Mouse (Mus musculus) spleen, adult 2 months (tissue): ENCODE results near the gene Jade1. TPM values are rescaled to one million over a fixed set of nuclear protein-coding genes. Genes with fewer than 3 reads are reported as not detected.
A peak's percentile ranks its signal among the peaks of the same experiment; 100 is the strongest.

Experiments used
- DNase-seq, 2 experiments: peaks; one replicate each; pipeline versions ENCODE4 v3.0.0 to v3.0.0-alpha.2; 2012 to 2021; ENCODE audit warnings: low spot score in 2 of 2, low read depth in 1 of 2
- H3K27ac ChIP-seq: fragments of 200-500 bp; 2 replicates; pipeline ENCODE4 v1.5.1; 2012; ENCODE audit warnings: low read length, inconsistent platforms; ENCODE audit not compliant: insufficient read depth
- H3K27me3 ChIP-seq: fragments of 200-500 bp; 2 replicates; pipeline ENCODE4 v1.6.1; 2012; ENCODE audit warnings: mild to moderate bottlenecking, moderate library complexity, low read length, inconsistent platforms; ENCODE audit not compliant: control insufficient read depth, insufficient read depth
- H3K36me3 ChIP-seq: fragments of 200-500 bp; 2 replicates; pipeline ENCODE4 v1.6.1; 2012; ENCODE audit warnings: mild to moderate bottlenecking, low read length, inconsistent platforms; ENCODE audit not compliant: control insufficient read depth, insufficient read depth
- H3K4me1 ChIP-seq: fragments of 200-500 bp; 2 replicates; pipeline ENCODE4 v1.6.1; 2011; ENCODE audit warnings: inconsistent platforms; ENCODE audit not compliant: control insufficient read depth, insufficient read depth, insufficient read length
- H3K4me3 ChIP-seq: fragments of 200-500 bp; 2 replicates; pipeline ENCODE4 v1.5.1; 2011; ENCODE audit warnings: mild to moderate bottlenecking, inconsistent platforms; ENCODE audit not compliant: insufficient read depth, insufficient read length; ENCODE audit errors: extremely low read depth
- CTCF ChIP-seq: fragments of 200-500 bp; IDR thresholded peaks from 2 replicates; pipeline ENCODE4 v1.5.1; 2011; ENCODE audit warnings: mild to moderate bottlenecking, inconsistent platforms; ENCODE audit not compliant: insufficient read depth, insufficient read length, insufficient replicate concordance; ENCODE audit errors: extremely low read depth
- POLR2A ChIP-seq: fragments of 200-500 bp; IDR thresholded peaks from 2 replicates; pipeline ENCODE4 v1.6.1; 2011; ENCODE audit warnings: low read depth, low read length, inconsistent platforms
- WGBS: fragments of 180-500 bp; shearing (Covaris S2); methylation state at CpG from one replicate; pipeline ENCODE4 v1.1.7; 2018; 5-methylcytosine and 5-hydroxymethylcytosine counted together
- polyA plus RNA-seq: library from polyadenylated mRNA; depleted of rRNA; stranded (reverse); fragments of >200 nt; gene quantifications from 2 replicates; pipeline ENCODE4 v1.2.3, GENCODE M21; 2012

Gene Jade1
- polyA plus RNA-seq, 1 experiment, result 11.3 TPM

- DNase-seq, result no peak
- Histone ChIP-seq H3K36me3 (no peaks in the 10 kb centered on the region), H3K4me1 (peaks cover 22% of the 10 kb centered on the region; the same call in 1 of the 2 replicates), H3K27ac (no peak overlapping the region), H3K4me3 (no peak overlapping the region), H3K27me3 (no peaks in the 10 kb centered on the region)
- no peak for TF ChIP-seq POLR2A
- no peak for TF ChIP-seq CTCF
- WGBS, result 83% methylated on average over 5 of the region's 5 CpGs
These were observed 20.4 kb downstream of the Jade1 start for GRCm38 (mm10) chr3:41575971-41576370.

- no peaks in the 10 kb centered on the region for H3K27me3 ChIP-seq
- H3K4me3 ChIP-seq, result no peak overlapping the region
- TF ChIP-seq CTCF (no peak), POLR2A (no peak)
- no peak overlapping the region for H3K27ac ChIP-seq
- no peaks in the 10 kb centered on the region for H3K36me3 ChIP-seq
- DNase-seq, result no peak
- WGBS, result 82% methylated on average over 2 of the region's 2 CpGs
- H3K4me1 ChIP-seq, result peaks cover 22% of the 10 kb centered on the region; the same call in 1 of the 2 replicates
These were observed 21.7 kb downstream of the Jade1 start for GRCm38 (mm10) chr3:41577240-41577639.

- Histone ChIP-seq H3K4me3 (no peak overlapping the region), H3K4me1 (peaks cover 19% of the 10 kb centered on the region; the same call in 1 of the 2 replicates), H3K36me3 (no peaks in the 10 kb centered on the region), H3K27ac (peak overlapping the region; percentile 61), H3K27me3 (no peaks in the 10 kb centered on the region)
- no peak for DNase-seq
- WGBS, result 56% methylated on average over 4 of the region's 4 CpGs
- no peak for TF ChIP-seq POLR2A
- no peak for TF ChIP-seq CTCF
These were observed 24.3 kb downstream of the Jade1 start for GRCm38 (mm10) chr3:41579873-41580272.

- TF ChIP-seq CTCF (no peak), POLR2A (no peak)
- DNase-seq, result no peak
- Histone ChIP-seq H3K36me3 (no peaks in the 10 kb centered on the region), H3K4me3 (no peak overlapping the region), H3K27ac (no peak overlapping the region), H3K27me3 (no peaks in the 10 kb centered on the region), H3K4me1 (peaks cover 19% of the 10 kb centered on the region; the same call in 1 of the 2 replicates)
- WGBS, result 86% methylated on average over 14 of the region's 14 CpGs
These were observed 25.1 kb downstream of the Jade1 start for GRCm38 (mm10) chr3:41580401-41581323.

- 92% methylated on average over 8 of the region's 8 CpGs for WGBS
- H3K27me3 ChIP-seq, result no peaks in the 10 kb centered on the region
- no peaks in the 10 kb centered on the region for H3K36me3 ChIP-seq
- H3K4me1 ChIP-seq, result peaks cover 19% of the 10 kb centered on the region; the same call in 1 of the 2 replicates
- TF ChIP-seq POLR2A (no peak), CTCF (no peak)
- no peak overlapping the region for H3K4me3 ChIP-seq
- no peak for DNase-seq
- no peak overlapping the region for H3K27ac ChIP-seq
These were observed 25.9 kb downstream of the Jade1 start for GRCm38 (mm10) chr3:41581436-41581835.

- Histone ChIP-seq H3K27me3 (no peaks in the 10 kb centered on the region), H3K27ac (no peak overlapping the region), H3K4me1 (peaks cover 19% of the 10 kb centered on the region; the same call in 1 of the 2 replicates), H3K4me3 (no peak overlapping the region), H3K36me3 (no peaks in the 10 kb centered on the region)
- no peak for DNase-seq
- WGBS, result 80% methylated on average over 7 of the region's 7 CpGs
- TF ChIP-seq POLR2A, result no peak
- TF ChIP-seq CTCF, result no peak
These were observed 26.7 kb downstream of the Jade1 start for GRCm38 (mm10) chr3:41582256-41582655.

GRCm38 (mm10) chr3:41583092-41583491 lies 27.6 kb downstream of the Jade1 start:
- Histone ChIP-seq H3K4me1 (peaks cover 19% of the 10 kb centered on the region; the same call in 1 of the 2 replicates), H3K27ac (no peak overlapping the region), H3K36me3 (no peaks in the 10 kb centered on the region), H3K27me3 (no peaks in the 10 kb centered on the region), H3K4me3 (no peak overlapping the region)
- TF ChIP-seq CTCF, result no peak
- no peak for TF ChIP-seq POLR2A
- DNase-seq, result no peak
- WGBS, result 94% methylated on average over 14 of the region's 14 CpGs
